Mouse (Mus musculus) hindbrain, embryonic 16.5 days (tissue): ENCODE data around the gene Stn1. TPM values are rescaled to one million over a fixed set of nuclear protein-coding genes. Genes with fewer than 3 reads are reported as not detected.

Source experiments
- ATAC-seq: fragments of 200-750 bp; cut with Nextera tagmentation; 2 replicates; pipeline ENCODE4 v1.8.0; 2017; ENCODE audit warnings: moderate TSS enrichment, moderate library complexity
- H3K27ac ChIP-seq: fragments of 300-500 bp; sonication (generic); 2 replicates; pipeline ENCODE4 v1.5.1; 2014; ENCODE audit warnings: low read depth, mild to moderate bottlenecking, control low read depth, low read length, moderate library complexity
- H3K27me3 ChIP-seq: fragments of 300-500 bp; sonication (generic); replicated peaks from 2 replicates; pipeline ENCODE4 v1.6.1; 2014; ENCODE audit warnings: low read length; ENCODE audit not compliant: control insufficient read depth, insufficient read depth
- H3K36me3 ChIP-seq: fragments of 300-500 bp; sonication (generic); 2 replicates; pipeline ENCODE4 v1.6.1; 2014; ENCODE audit warnings: mild to moderate bottlenecking, low read length, moderate library complexity, mixed read lengths; ENCODE audit not compliant: control insufficient read depth, insufficient read depth
- H3K4me1 ChIP-seq: fragments of 300-500 bp; sonication (generic); 2 replicates; pipeline ENCODE4 v1.6.1; 2014; ENCODE audit warnings: low read depth, low read length; ENCODE audit not compliant: control insufficient read depth, insufficient read depth
- H3K4me2 ChIP-seq: fragments of 300-500 bp; sonication (generic); 2 replicates; pipeline ENCODE4 v1.6.1; 2014; ENCODE audit warnings: mild to moderate bottlenecking, low read length, control low read depth, moderate library complexity
- H3K4me3 ChIP-seq: fragments of 300-500 bp; sonication (generic); 2 replicates; pipeline ENCODE4 v1.5.1; 2014; ENCODE audit warnings: mild to moderate bottlenecking, low read length, control low read depth, moderate library complexity
- H3K9ac ChIP-seq: fragments of 300-500 bp; sonication (generic); 2 replicates; pipeline ENCODE4 v1.6.1; 2014; ENCODE audit warnings: low read depth, mild to moderate bottlenecking, control low read depth, low read length, moderate library complexity
- H3K9me3 ChIP-seq: fragments of 300-500 bp; sonication (generic); 2 replicates; pipeline ENCODE4 v1.6.1; 2014; ENCODE audit warnings: mild to moderate bottlenecking, low read length, moderate library complexity; ENCODE audit not compliant: control insufficient read depth
- WGBS: fragments of 180-500 bp; shearing (Covaris S2); extraction: QIAGEN DNeasy Blood & Tissue Kit; methylation state at CpG from one replicate; pipeline ENCODE4 v1.1.7; 2014; 5-methylcytosine and 5-hydroxymethylcytosine counted together
- polyA plus RNA-seq: library from polyadenylated mRNA; unstranded; fragments of >200 nt; fragmentation: Nextera tagmentation; extraction: Ambion mirVana; gene quantifications from 2 replicates; pipeline ENCODE4 v1.2.1, GENCODE M21; 2015

Gene Stn1
- polyA plus RNA-seq, 1 experiment from 2014 or later, result 28.2 TPM

GRCm38 (mm10) chr19:47548432-47549076, 11.2 kb upstream of the Stn1 start:
- Histone ChIP-seq H3K9ac (no peak overlapping the region), H3K9me3 (no peaks in the 10 kb centered on the region), H3K4me3 (no peak overlapping the region), H3K4me1 (no peaks in the 10 kb centered on the region), H3K36me3 (no peaks in the 10 kb centered on the region), H3K27me3 (no peaks in the 10 kb centered on the region), H3K4me2 (no peak overlapping the region), H3K27ac (no peak overlapping the region)
- no peak for ATAC-seq
- WGBS, result 96% methylated on average over 11 of the region's 11 CpGs

GRCm38 (mm10) chr19:47545528-47545927, 8.2 kb upstream of the Stn1 start:
- no peak overlapping the region for H3K9ac ChIP-seq
- ATAC-seq, result no peak
- H3K4me3 ChIP-seq, result no peak overlapping the region
- no peaks in the 10 kb centered on the region for H3K4me1 ChIP-seq
- H3K27me3 ChIP-seq, result no peaks in the 10 kb centered on the region
- H3K9me3 ChIP-seq, result no peaks in the 10 kb centered on the region
- H3K36me3 ChIP-seq, result no peaks in the 10 kb centered on the region
- no peak overlapping the region for H3K27ac ChIP-seq
- no peak overlapping the region for H3K4me2 ChIP-seq

DNA sequence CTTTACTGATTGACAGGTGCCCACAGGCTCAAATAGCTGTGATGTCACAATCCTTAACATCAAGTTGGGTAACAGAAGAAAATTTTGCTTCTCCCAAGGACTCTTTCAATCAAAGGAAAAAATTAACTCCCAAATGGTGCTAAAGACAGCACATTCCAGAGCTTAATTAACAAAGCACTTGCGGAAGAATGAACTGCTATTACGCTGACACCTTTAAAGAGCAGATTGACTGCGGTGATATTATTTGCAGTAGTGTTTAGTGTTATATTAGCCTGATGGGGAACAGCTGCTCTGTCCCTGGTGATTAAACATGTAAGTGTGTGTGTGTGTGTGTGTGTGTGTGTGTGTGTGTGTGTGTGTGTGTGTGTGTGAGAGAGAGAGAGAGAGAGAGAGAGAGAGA, 7.7 kb upstream of the Stn1 start:
- no peaks in the 10 kb centered on the region for H3K27me3 ChIP-seq
- no peaks in the 10 kb centered on the region for H3K4me1 ChIP-seq
- WGBS, result 51% methylated on average over 3 of the region's 3 CpGs
- H3K9me3 ChIP-seq, result no peaks in the 10 kb centered on the region
- H3K4me3 ChIP-seq, result no peak overlapping the region
- no peak overlapping the region for H3K9ac ChIP-seq
- no peaks in the 10 kb centered on the region for H3K36me3 ChIP-seq
- ATAC-seq, result no peak
- H3K4me2 ChIP-seq, result no peak overlapping the region
- H3K27ac ChIP-seq, result no peak overlapping the region

DNA sequence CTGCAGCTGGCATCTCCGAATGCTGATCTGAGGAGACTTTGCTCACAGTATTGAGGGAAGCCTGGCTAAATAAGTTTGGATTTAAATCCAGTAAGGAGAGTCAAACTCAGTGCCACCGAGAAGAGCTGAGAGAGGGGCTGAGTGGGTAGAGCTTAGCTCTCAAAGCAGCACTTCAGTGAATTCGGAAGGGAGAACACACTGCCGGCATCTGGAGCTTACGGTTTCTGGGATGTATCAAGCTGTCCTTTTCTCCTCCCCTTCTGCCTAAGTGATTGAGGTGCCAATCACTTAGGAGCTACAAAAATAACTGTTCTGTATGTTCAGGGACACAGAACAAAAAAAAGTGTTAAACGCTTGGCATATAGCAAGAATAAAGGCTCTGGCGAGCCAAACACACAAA, 5.1 kb upstream of the Stn1 start:
- Histone ChIP-seq H3K4me3 (no peak overlapping the region), H3K9me3 (no peaks in the 10 kb centered on the region), H3K27ac (no peak overlapping the region), H3K36me3 (no peaks in the 10 kb centered on the region), H3K27me3 (no peaks in the 10 kb centered on the region), H3K4me2 (no peak overlapping the region), H3K9ac (no peak overlapping the region), H3K4me1 (peaks cover 2% of the 10 kb centered on the region; the same call in 1 of the 2 replicates)
- ATAC-seq, result no peak
- WGBS, result 68% methylated on average over 7 of the region's 7 CpGs

DNA sequence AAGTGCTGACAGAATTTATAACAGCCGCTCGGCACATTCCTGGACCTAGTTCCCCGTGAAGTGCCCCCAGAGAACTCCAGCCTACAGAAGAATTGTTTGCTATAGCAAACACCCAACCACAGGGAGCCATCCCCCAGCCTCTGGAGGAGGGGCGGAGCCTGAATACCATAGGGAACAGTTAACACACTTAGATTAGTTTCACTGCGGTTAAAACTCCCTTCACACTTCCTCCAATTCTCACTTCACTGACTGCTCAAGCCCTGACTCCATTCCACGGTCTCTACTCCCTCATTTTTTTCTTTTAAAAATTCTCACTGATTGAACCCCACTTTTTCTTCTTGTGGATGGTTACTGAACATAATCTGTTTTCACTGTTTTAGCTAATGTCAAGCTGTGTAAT, 1.5 kb upstream of the Stn1 start:
- 27% methylated on average over 6 of the region's 6 CpGs for WGBS

GRCm38 (mm10) chr19:47537879-47538278, 572 bp upstream of the Stn1 start:
- 89% methylated on average over 6 of the region's 6 CpGs for WGBS
- peak overlapping the region; percentile 76; the same call in 1 of the 2 replicates for H3K9ac ChIP-seq
- peaks cover 10% of the 10 kb centered on the region for H3K4me1 ChIP-seq
- H3K9me3 ChIP-seq, result no peaks in the 10 kb centered on the region
- H3K36me3 ChIP-seq, result no peaks in the 10 kb centered on the region
- H3K27me3 ChIP-seq, result no peaks in the 10 kb centered on the region
- no peak overlapping the region; the same call in 1 of the 2 replicates for H3K4me2 ChIP-seq
- no peak overlapping the region for H3K4me3 ChIP-seq
- H3K27ac ChIP-seq, result no peak overlapping the region; the same call in 1 of the 2 replicates
- ATAC-seq, result no peak

More for the DNA sequence above, 1.5 kb upstream of the Stn1 start:
- Histone ChIP-seq H3K4me3 (no peak overlapping the region), H3K27me3 (no peaks in the 10 kb centered on the region), H3K27ac (no peak overlapping the region), H3K4me2 (no peak overlapping the region), H3K9ac (no peak overlapping the region; the same call in 1 of the 2 replicates), H3K4me1 (peaks cover 10% of the 10 kb centered on the region), H3K9me3 (no peaks in the 10 kb centered on the region), H3K36me3 (no peaks in the 10 kb centered on the region)
- ATAC-seq, result no peak

GRCm38 (mm10) chr19:47536521-47537299, 597 bp downstream of the Stn1 start:
- peak overlapping the region; percentile 3 for H3K27ac ChIP-seq
- peak overlapping the region; percentile 76 for H3K9ac ChIP-seq
- no peaks in the 10 kb centered on the region for H3K9me3 ChIP-seq
- no peaks in the 10 kb centered on the region for H3K27me3 ChIP-seq
- H3K4me1 ChIP-seq, result peaks cover 10% of the 10 kb centered on the region
- H3K4me3 ChIP-seq, result peak overlapping the region; percentile 64
- peak; percentile 98 for ATAC-seq
- peak overlapping the region; percentile 89 for H3K4me2 ChIP-seq
- H3K36me3 ChIP-seq, result no peaks in the 10 kb centered on the region
- 5% methylated on average over 39 of the region's 39 CpGs for WGBS

GRCm38 (mm10) chr19:47534131-47534530, 3.2 kb downstream of the Stn1 start:
- Histone ChIP-seq H3K9me3 (no peaks in the 10 kb centered on the region), H3K27ac (no peak overlapping the region), H3K9ac (no peak overlapping the region), H3K36me3 (no peaks in the 10 kb centered on the region), H3K4me1 (peaks cover 10% of the 10 kb centered on the region), H3K4me2 (no peak overlapping the region), H3K4me3 (no peak overlapping the region), H3K27me3 (no peaks in the 10 kb centered on the region)
- no peak for ATAC-seq
- WGBS, result 77% methylated on average over 1 of the region's 1 CpGs

DNA sequence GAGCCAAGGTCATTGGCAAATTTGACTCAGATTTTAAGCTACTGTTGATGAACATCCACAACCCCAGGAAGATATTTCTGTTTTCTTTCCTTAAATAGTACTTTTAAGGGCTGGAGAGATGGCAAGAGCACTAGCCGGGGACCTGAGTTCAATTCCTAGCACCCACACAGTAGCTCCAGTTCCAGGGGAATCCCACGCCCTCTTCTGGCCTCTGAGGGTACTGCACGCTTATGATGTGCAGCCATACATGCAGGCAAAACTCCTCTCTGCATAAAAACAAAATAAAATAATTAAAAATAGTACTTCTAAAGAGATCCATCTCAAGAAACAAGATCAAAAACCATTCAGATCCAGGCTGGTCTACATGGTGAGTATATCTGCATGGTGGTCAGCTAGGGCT, 4.9 kb downstream of the Stn1 start:
- no peak for ATAC-seq
- 86% methylated on average over 3 of the region's 3 CpGs for WGBS
- H3K4me2 ChIP-seq, result no peak overlapping the region

More for the DNA sequence above, 4.9 kb downstream of the Stn1 start:
- Histone ChIP-seq H3K27ac (no peak overlapping the region), H3K36me3 (0 out of 2 replicates have a peak, but pooled peaks cover 2% of the 10 kb centered on the region), H3K4me1 (peaks cover 8% of the 10 kb centered on the region), H3K9ac (no peak overlapping the region), H3K9me3 (no peaks in the 10 kb centered on the region), H3K4me3 (no peak overlapping the region), H3K27me3 (no peaks in the 10 kb centered on the region)
